Mouse (Mus musculus): ENCODE measurements around the gene Vat1l. TPM values are rescaled to one million over a fixed set of nuclear protein-coding genes. Genes with fewer than 3 reads are reported as not detected.

The Vat1l gene
- polyA plus RNA-seq, 1 experiment from 2014 or later, result 0.62 TPM

Other genes with a start within 250 kb of the Vat1l start
- gene Nudt7, start 72.1 kb upstream of the Vat1l start, polyA plus RNA-seq (2014; fragmentation: Nextera tagmentation; extraction: Ambion mirVana), result 24.8 and 27.4 TPM in 2 replicates
- not detected in 2 replicates for gene Clec3a, start 212.5 kb downstream of the Vat1l start, polyA plus RNA-seq (2014; fragmentation: Nextera tagmentation; extraction: Ambion mirVana)
- 8.6 and 10.3 TPM in 2 replicates for gene Wwox, start 234.0 kb downstream of the Vat1l start, polyA plus RNA-seq (2014; fragmentation: Nextera tagmentation; extraction: Ambion mirVana)